Mouse (Mus musculus) hindbrain, embryonic 13.5 days (tissue): ENCODE results near the gene Phactr2. TPM values are rescaled to one million over a fixed set of nuclear protein-coding genes. Genes with fewer than 3 reads are reported as not detected.
A peak's percentile ranks its signal among the peaks of the same experiment; 100 is the strongest.

Experiments used
- ATAC-seq: fragments of 200-750 bp; cut with Nextera tagmentation; 2 replicates; pipeline ENCODE4 v1.8.0; 2017; ENCODE audit warnings: moderate TSS enrichment; ENCODE audit not compliant: low FRiP score
- H3K27ac ChIP-seq: fragments of 300-500 bp; sonication (generic); 2 replicates; pipeline ENCODE4 v1.5.1; 2015; ENCODE audit warnings: inconsistent platforms, mild to moderate bottlenecking, moderate library complexity
- H3K27me3 ChIP-seq: fragments of 300-500 bp; sonication (generic); 2 replicates; pipeline ENCODE4 v1.6.1; 2015; ENCODE audit warnings: mild to moderate bottlenecking, inconsistent platforms
- H3K36me3 ChIP-seq: fragments of 300-500 bp; sonication (generic); 2 replicates; pipeline ENCODE4 v1.6.1; 2015; ENCODE audit warnings: mild to moderate bottlenecking, inconsistent platforms
- H3K4me1 ChIP-seq: fragments of 300-500 bp; sonication (generic); replicated peaks from 2 replicates; pipeline ENCODE4 v1.6.1; 2015; ENCODE audit warnings: inconsistent platforms
- H3K4me2 ChIP-seq: fragments of 300-500 bp; sonication (generic); 2 replicates; pipeline ENCODE4 v1.6.1; 2015; ENCODE audit warnings: inconsistent platforms, mild to moderate bottlenecking, moderate library complexity
- H3K4me3 ChIP-seq: fragments of 300-500 bp; sonication (generic); 2 replicates; pipeline ENCODE4 v1.5.1; 2015; ENCODE audit warnings: mild to moderate bottlenecking, inconsistent platforms
- H3K9ac ChIP-seq: fragments of 300-500 bp; sonication (generic); 2 replicates; pipeline ENCODE4 v1.6.1; 2015; ENCODE audit warnings: mild to moderate bottlenecking, inconsistent platforms
- H3K9me3 ChIP-seq: fragments of 300-500 bp; sonication (generic); 2 replicates; pipeline ENCODE4 v1.6.1; 2016; ENCODE audit warnings: inconsistent platforms
- whole genome bisulfite sequencing: fragments of 180-500 bp; shearing (Covaris S2); methylation state at CpG from one replicate; pipeline ENCODE4 v1.1.7; 2015; 5-methylcytosine and 5-hydroxymethylcytosine counted together
- polyA plus RNA-seq: library from polyadenylated mRNA; unstranded; fragments of >200 nt; fragmentation: Nextera tagmentation; extraction: Ambion mirVana; gene quantifications from 2 replicates; pipeline ENCODE4 v1.2.1, GENCODE M21; 2015

The Phactr2 gene
- polyA plus RNA-seq, 1 experiment from 2014 or later: 7.8 TPM

GRCm38 (mm10) chr10:13443647-13444046 lies 30.6 kb downstream of the Phactr2 start:
- Histone ChIP-seq H3K4me1 (no peaks in the 10 kb centered on the region), H3K9ac (no peak overlapping the region)
- ATAC-seq: no peak

GRCm38 (mm10) chr10:13440292-13440691 lies 33.9 kb downstream of the Phactr2 start:
- Histone ChIP-seq H3K9ac (no peak overlapping the region), H3K4me1 (no peaks in the 10 kb centered on the region), H3K27me3 (no peaks in the 10 kb centered on the region), H3K4me3 (no peak overlapping the region), H3K36me3 (no peaks in the 10 kb centered on the region), H3K9me3 (no peaks in the 10 kb centered on the region), H3K27ac (no peak overlapping the region), H3K4me2 (no peak overlapping the region)
- 86% methylated on average over 4 of the region's 4 CpGs for WGBS
- no peak for ATAC-seq

More at GRCm38 (mm10) chr10:13443647-13444046, 30.6 kb downstream of the Phactr2 start:
- H3K4me2 ChIP-seq: no peak overlapping the region
- H3K36me3 ChIP-seq: no peaks in the 10 kb centered on the region
- no peak overlapping the region for H3K4me3 ChIP-seq
- H3K9me3 ChIP-seq: no peaks in the 10 kb centered on the region
- no peak overlapping the region for H3K27ac ChIP-seq
- 87% methylated on average over 6 of the region's 6 CpGs for WGBS
- H3K27me3 ChIP-seq: no peaks in the 10 kb centered on the region

GRCm38 (mm10) chr10:13438118-13438821 lies 35.9 kb downstream of the Phactr2 start:
- H3K9ac ChIP-seq: no peak overlapping the region
- 65% methylated on average over 10 of the region's 10 CpGs for WGBS
- no peak for ATAC-seq

GRCm38 (mm10) chr10:13437011-13437410 lies 37.2 kb downstream of the Phactr2 start:
- Histone ChIP-seq H3K4me1 (0 out of 2 replicates have a peak, but pooled peaks cover 3% of the 10 kb centered on the region), H3K9me3 (no peaks in the 10 kb centered on the region), H3K4me3 (no peak overlapping the region), H3K27me3 (no peaks in the 10 kb centered on the region), H3K27ac (no peak overlapping the region), H3K4me2 (no peak overlapping the region), H3K9ac (no peak overlapping the region), H3K36me3 (no peaks in the 10 kb centered on the region)
- no peak for ATAC-seq
- 93% methylated on average over 9 of the region's 9 CpGs for WGBS

More at GRCm38 (mm10) chr10:13438118-13438821, 35.9 kb downstream of the Phactr2 start:
- Histone ChIP-seq H3K36me3 (no peaks in the 10 kb centered on the region), H3K27me3 (no peaks in the 10 kb centered on the region), H3K4me1 (no peaks in the 10 kb centered on the region), H3K27ac (no peak overlapping the region), H3K4me2 (no peak overlapping the region), H3K4me3 (no peak overlapping the region), H3K9me3 (no peaks in the 10 kb centered on the region)

GRCm38 (mm10) chr10:13433016-13433415 lies 41.2 kb downstream of the Phactr2 start:
- Histone ChIP-seq H3K36me3 (no peaks in the 10 kb centered on the region), H3K9ac (no peak overlapping the region), H3K27ac (no peak overlapping the region), H3K27me3 (no peaks in the 10 kb centered on the region), H3K4me2 (no peak overlapping the region), H3K9me3 (no peaks in the 10 kb centered on the region), H3K4me3 (no peak overlapping the region), H3K4me1 (peaks cover 11% of the 10 kb centered on the region; the same call in 1 of the 2 replicates)
- no peak for ATAC-seq
- 54% methylated on average over 7 of the region's 7 CpGs for WGBS

- Histone ChIP-seq H3K27me3 (no peaks in the 10 kb centered on the region), H3K9me3 (no peaks in the 10 kb centered on the region), H3K4me3 (no peak overlapping the region), H3K27ac (no peak overlapping the region; the same call in 1 of the 2 replicates), H3K9ac (no peak overlapping the region), H3K4me1 (peaks cover 11% of the 10 kb centered on the region; the same call in 1 of the 2 replicates), H3K36me3 (no peaks in the 10 kb centered on the region), H3K4me2 (no peak overlapping the region)
- no peak for ATAC-seq
- WGBS: 19% methylated on average over 8 of the region's 8 CpGs
Measured at GRCm38 (mm10) chr10:13431641-13432540, 42.3 kb downstream of the Phactr2 start.

- Histone ChIP-seq H3K4me2 (no peak overlapping the region), H3K36me3 (no peaks in the 10 kb centered on the region), H3K9me3 (no peaks in the 10 kb centered on the region), H3K9ac (no peak overlapping the region), H3K4me3 (no peak overlapping the region), H3K4me1 (peaks cover 11% of the 10 kb centered on the region; the same call in 1 of the 2 replicates), H3K27ac (no peak overlapping the region), H3K27me3 (no peaks in the 10 kb centered on the region)
- ATAC-seq: peak; percentile 27; the same call in 1 of the 2 replicates
- WGBS: 15% methylated on average over 5 of the region's 5 CpGs
Measured at GRCm38 (mm10) chr10:13429766-13430165, 44.4 kb downstream of the Phactr2 start.

GRCm38 (mm10) chr10:13429240-13429639 lies 45.0 kb downstream of the Phactr2 start:
- whole genome bisulfite sequencing: 30% methylated on average over 13 of the region's 13 CpGs
- Histone ChIP-seq H3K27me3 (no peaks in the 10 kb centered on the region), H3K4me3 (no peak overlapping the region)

GRCm38 (mm10) chr10:13428536-13428935 lies 45.7 kb downstream of the Phactr2 start:
- no peak for ATAC-seq
- WGBS: 92% methylated on average over 7 of the region's 7 CpGs

More at GRCm38 (mm10) chr10:13429240-13429639, 45.0 kb downstream of the Phactr2 start:
- Histone ChIP-seq H3K36me3 (no peaks in the 10 kb centered on the region), H3K27ac (no peak overlapping the region), H3K9me3 (no peaks in the 10 kb centered on the region), H3K4me1 (peaks cover 11% of the 10 kb centered on the region; the same call in 1 of the 2 replicates), H3K4me2 (0 out of 2 replicates have a peak overlapping the region, but pooled peaks have one; percentile 17), H3K9ac (no peak overlapping the region)
- ATAC-seq: peak; percentile 59; the same call in 1 of the 2 replicates

GRCm38 (mm10) chr10:13427599-13427998 lies 46.6 kb downstream of the Phactr2 start:
- H3K27ac ChIP-seq: no peak overlapping the region
- H3K36me3 ChIP-seq: no peaks in the 10 kb centered on the region
- H3K4me3 ChIP-seq: no peak overlapping the region
- H3K4me1 ChIP-seq: peaks cover 11% of the 10 kb centered on the region; the same call in 1 of the 2 replicates
- no peak overlapping the region for H3K9ac ChIP-seq
- H3K27me3 ChIP-seq: no peaks in the 10 kb centered on the region
- WGBS: 84% methylated on average over 10 of the region's 10 CpGs
- no peak overlapping the region for H3K4me2 ChIP-seq
- ATAC-seq: no peak
- no peaks in the 10 kb centered on the region for H3K9me3 ChIP-seq

More at GRCm38 (mm10) chr10:13428536-13428935, 45.7 kb downstream of the Phactr2 start:
- Histone ChIP-seq H3K36me3 (no peaks in the 10 kb centered on the region), H3K9ac (no peak overlapping the region), H3K27ac (no peak overlapping the region), H3K27me3 (no peaks in the 10 kb centered on the region), H3K4me3 (no peak overlapping the region), H3K9me3 (no peaks in the 10 kb centered on the region), H3K4me2 (no peak overlapping the region), H3K4me1 (peaks cover 11% of the 10 kb centered on the region; the same call in 1 of the 2 replicates)

- H3K4me1 ChIP-seq: peaks cover 4% of the 10 kb centered on the region; the same call in 1 of the 2 replicates
- no peaks in the 10 kb centered on the region for H3K36me3 ChIP-seq
- 89% methylated on average over 9 of the region's 9 CpGs for WGBS
- H3K9me3 ChIP-seq: no peaks in the 10 kb centered on the region
- ATAC-seq: no peak
- H3K9ac ChIP-seq: no peak overlapping the region
- no peak overlapping the region for H3K4me2 ChIP-seq
- no peaks in the 10 kb centered on the region for H3K27me3 ChIP-seq
- H3K27ac ChIP-seq: no peak overlapping the region
- H3K4me3 ChIP-seq: no peak overlapping the region
Measured at GRCm38 (mm10) chr10:13425198-13425597, 49.0 kb downstream of the Phactr2 start.

GRCm38 (mm10) chr10:13424508-13424907 lies 49.7 kb downstream of the Phactr2 start:
- Histone ChIP-seq H3K27me3 (no peaks in the 10 kb centered on the region), H3K4me1 (peaks cover 4% of the 10 kb centered on the region; the same call in 1 of the 2 replicates), H3K4me3 (no peak overlapping the region), H3K9me3 (no peaks in the 10 kb centered on the region), H3K36me3 (no peaks in the 10 kb centered on the region), H3K27ac (no peak overlapping the region), H3K9ac (no peak overlapping the region), H3K4me2 (no peak overlapping the region)
- no peak for ATAC-seq
- WGBS: 91% methylated on average over 17 of the region's 17 CpGs
